Mouse (Mus musculus) midbrain, embryonic 14.5 days (tissue): ENCODE measurements around the gene Napb. TPM values are rescaled to one million over a fixed set of nuclear protein-coding genes. Genes with fewer than 3 reads are reported as not detected.

Source experiments
- polyA plus RNA-seq: library from polyadenylated mRNA; unstranded; fragments of >200 nt; fragmentation: Nextera tagmentation; extraction: Ambion mirVana; gene quantifications from 2 replicates; pipeline ENCODE4 v1.2.1, GENCODE M21; 2014

Gene Napb
- polyA plus RNA-seq, 1 experiment from 2014 or later, result 78.1 TPM

Other genes starting within 250 kb of the Napb start
- 48.1 and 54.6 TPM in 2 replicates for gene Nxt1, start 59.9 kb downstream of the Napb start, polyA plus RNA-seq
- gene Gzf1, start 51.4 kb downstream of the Napb start, polyA plus RNA-seq, result 12.5 and 16.7 TPM in 2 replicates
- gene Cstl1, start 17.9 kb upstream of the Napb start, polyA plus RNA-seq, result not detected in 2 replicates
- not detected in 2 replicates for gene Cst11, start 39.0 kb upstream of the Napb start, polyA plus RNA-seq
- gene 8030411F24Rik, start 49.5 kb upstream of the Napb start, polyA plus RNA-seq, result not detected in 2 replicates
- gene Cst12, start 56.9 kb upstream of the Napb start, polyA plus RNA-seq, result not detected in 2 replicates
- gene Cst8, start 66.3 kb upstream of the Napb start, polyA plus RNA-seq, result not detected in 2 replicates
- gene Cst13, start 87.6 kb upstream of the Napb start, polyA plus RNA-seq, result not detected in 2 replicates
- not detected in 2 replicates for gene Cst9, start 102.7 kb upstream of the Napb start, polyA plus RNA-seq
- gene 9230104L09Rik, start 132.6 kb upstream of the Napb start, polyA plus RNA-seq, result not detected in 2 replicates
- 525 and 594 TPM in 2 replicates for gene Cst3, start 143.2 kb upstream of the Napb start, polyA plus RNA-seq